Mouse (Mus musculus) spleen, postnatal 14 days (tissue): Measurements from ENCODE around the gene Pecr.
"Not testable (repeated sequence)": the region's sequence is repeated elsewhere in the genome, so short reads cannot be mapped to it uniquely, and the experiment has no call there.

ENCODE experiments used
- DNase-seq, 2 experiments: peaks; one replicate each; pipeline ENCODE4 v3.0.0; 2021 to 2022; ENCODE audit warnings: low spot score in 2 of 2

Gene Pecr

DNA sequence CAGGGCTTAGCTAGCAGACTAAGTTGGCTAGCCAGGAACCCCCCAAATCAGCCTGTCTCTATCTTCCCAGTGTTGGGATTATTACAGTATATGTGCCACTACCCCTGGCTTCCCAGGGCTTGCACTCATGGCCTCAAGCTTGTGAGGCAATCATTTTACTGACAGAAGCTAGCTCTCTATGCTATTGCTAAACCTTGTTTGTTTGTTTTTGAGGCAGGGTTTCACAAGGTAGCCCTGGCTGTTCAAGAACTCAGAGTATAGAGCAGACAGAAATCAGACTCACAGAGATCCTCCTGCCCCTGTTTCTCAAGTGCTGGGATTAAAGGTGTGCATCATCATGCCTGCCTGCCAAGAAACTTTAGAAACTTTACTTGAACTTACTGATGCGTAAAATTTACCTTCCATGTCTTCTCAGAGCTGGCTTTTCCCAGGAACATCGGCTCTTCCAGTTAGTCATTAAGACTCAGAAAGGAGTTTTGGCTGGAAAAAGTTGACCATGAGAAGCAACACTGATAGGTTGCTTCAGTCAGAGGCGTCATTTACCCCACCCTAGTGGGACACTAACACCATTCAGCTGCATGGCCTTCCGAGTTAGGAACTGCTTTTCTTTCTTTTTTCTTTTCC, 4.5 kb upstream of the Pecr start:
- no peak for DNase-seq

DNA sequence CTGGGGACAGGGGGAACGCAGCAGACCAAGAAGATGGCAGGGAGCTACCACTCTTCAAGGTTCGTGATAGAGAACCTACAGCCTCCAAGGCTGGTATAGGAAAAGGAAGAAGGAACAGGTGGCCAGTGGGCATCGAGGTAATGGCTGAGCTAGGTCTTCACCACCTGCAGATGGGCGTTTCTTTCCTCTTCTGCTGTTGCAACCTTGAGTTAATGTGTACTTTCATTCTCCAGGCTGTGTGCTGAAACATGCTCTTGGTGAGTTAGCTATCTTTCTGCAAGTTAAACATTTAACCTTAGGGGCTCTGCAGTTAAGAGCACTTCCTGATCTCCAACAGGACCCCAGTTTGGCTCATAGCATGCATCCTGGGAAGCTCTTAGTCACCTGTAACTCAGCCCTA, 3.8 kb upstream of the Pecr start:
- no peak for DNase-seq

DNA sequence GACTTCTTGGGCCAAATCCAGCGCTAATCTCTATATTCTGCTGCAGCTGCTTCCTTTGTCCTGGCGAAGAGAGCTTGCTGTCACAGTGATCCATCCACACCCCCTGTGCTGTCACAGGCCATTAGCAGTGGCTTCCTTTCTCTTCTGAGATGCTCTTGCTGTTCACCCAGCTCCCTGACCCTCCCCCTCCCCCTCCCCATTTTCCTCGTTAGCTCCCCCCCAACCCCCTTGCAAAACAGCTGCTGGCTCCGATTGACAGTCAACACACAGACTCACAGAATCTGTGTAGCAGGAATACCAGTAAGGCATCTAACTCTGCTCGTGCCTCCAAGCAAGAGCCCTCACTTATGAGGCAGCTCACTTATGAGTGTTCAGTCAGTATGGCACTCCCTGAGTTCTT, 2.8 kb upstream of the Pecr start:
- DNase-seq: no peak

DNA sequence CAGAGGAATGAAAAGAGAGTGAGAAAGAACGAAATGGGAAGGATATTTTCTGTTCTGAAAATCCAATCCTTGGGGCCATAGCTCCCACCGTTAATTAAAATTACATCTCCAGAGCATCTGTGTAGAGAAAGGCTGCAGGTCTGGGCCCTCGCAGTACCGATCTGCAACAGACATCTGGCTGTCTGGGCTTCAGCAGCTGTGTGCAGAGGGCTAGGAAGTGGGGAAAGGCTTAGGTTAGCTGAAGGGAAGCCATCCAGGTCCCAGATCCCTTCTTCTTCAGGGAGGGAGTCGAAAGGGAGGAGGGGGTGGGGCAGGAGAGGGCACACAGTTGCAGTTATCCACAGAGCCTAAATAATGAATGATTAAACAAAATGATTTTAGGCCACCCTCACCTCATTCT, 425 bp upstream of the Pecr start:
- no peak for DNase-seq

DNA sequence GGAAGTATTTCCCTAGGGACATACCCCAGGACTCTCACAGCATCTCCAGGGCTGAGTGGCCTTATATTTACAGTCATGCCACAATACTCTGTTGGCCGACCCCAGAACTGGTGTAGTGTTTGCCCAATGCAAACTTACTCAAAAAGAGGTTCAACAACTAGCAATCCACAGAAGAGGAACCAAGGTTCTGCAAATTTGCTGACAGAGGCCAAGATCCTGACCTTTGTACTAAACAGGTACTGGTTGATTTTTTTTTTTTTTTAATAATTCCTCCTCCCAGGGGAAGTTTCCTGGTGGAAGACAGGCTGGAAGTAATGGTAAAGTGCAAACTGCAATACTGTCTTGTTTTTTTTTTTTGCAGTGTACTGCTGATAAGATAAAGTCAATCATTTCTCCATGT, 1.5 kb downstream of the Pecr start:
- no peak for DNase-seq

DNA sequence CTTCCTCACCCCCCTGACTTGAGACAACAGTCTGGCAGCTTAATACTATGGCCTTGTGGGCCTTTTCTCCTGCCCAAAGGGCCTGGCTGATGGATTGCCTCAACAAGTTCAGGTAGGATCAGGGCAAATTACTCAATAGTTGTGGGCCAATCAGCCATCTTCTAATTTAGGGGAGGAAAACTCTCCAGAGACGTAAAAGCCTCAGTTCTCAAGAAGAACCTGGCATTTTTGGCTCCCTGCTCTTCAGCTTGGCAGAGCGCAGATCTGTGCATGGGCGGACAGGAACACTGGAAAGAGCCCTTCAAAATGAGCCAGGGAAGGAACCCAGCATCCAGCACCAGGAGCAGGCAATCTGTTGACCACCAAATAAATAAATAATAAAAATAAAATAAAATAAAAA, 6.0 kb downstream of the Pecr start:
- DNase-seq: no peak

DNA sequence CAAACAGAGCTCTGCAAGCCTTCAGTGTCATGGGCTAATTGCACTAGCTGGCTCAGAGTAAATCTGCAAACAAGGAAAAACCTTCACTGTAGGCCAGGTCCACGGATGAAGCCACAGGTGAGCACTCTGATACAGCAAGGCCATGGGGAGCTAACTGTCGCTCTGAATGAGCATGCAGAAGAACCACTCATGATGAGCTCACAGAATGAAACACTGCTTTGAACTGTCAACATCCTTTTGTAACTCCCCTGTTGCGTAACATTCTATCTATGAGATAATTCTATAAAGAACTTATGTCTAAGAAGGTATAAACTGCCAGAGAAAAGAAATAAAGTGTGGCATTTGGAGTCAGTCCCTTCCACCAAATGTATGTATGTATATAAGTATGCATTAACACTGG, 21.0 kb downstream of the Pecr start:
- no peak for DNase-seq

DNA sequence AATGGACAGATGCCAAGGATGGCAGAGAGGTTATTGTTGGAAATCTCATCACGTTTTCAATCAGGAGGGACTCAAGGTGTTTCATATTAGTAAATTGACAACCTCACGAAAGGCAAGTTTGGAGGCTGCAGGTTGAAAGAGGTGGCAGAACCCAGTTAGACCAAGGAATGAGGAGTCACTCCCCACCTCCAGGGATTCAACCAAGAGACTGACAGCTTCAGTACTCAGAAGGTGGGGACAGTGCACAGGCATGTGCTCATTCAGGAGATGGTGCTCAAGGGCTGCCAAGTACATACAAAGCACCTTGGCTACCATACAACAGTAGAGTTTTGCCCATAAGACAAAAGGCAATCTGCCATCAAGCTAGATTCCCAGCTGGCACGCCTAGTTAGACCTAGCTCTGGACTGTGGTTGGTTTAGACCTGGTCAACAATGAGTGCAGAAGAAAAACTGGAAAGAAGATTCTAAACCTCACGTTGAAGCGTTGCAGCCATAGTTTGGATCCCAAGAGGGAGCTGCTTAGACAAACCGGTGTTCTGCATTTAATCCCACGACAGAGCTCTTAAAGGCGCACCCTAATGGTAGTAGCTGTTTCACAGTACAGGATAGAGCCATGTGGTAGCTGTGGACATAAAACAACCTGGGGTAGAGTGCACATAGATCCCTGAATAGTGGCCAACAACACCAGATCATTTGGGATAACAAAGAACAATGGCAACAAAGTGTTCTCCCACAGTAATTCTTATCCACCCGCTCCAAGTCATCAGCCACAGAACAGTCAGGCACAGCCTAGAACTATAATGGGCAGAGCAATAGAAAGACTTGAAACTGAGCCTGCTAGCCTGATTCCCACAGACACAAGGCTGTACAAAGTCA, 27.5 kb downstream of the Pecr start:
- no peak for DNase-seq

DNA sequence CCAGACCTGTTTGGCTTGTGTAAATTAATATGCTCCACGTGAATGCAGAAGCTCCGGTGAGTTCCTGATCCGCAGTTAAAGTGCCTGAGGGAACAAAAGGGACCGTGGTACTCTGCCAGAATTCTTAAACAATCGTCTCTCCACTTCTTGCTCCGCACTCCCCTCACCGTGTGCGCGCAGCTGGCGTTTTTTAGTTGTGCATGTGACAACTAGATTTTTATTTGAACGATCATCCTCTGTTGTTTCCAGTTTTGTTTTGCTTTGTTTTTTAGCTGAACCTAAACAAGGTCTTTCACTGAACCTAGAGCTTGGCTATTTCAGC, 28.3 kb downstream of the Pecr start:
- no peak for DNase-seq

DNA sequence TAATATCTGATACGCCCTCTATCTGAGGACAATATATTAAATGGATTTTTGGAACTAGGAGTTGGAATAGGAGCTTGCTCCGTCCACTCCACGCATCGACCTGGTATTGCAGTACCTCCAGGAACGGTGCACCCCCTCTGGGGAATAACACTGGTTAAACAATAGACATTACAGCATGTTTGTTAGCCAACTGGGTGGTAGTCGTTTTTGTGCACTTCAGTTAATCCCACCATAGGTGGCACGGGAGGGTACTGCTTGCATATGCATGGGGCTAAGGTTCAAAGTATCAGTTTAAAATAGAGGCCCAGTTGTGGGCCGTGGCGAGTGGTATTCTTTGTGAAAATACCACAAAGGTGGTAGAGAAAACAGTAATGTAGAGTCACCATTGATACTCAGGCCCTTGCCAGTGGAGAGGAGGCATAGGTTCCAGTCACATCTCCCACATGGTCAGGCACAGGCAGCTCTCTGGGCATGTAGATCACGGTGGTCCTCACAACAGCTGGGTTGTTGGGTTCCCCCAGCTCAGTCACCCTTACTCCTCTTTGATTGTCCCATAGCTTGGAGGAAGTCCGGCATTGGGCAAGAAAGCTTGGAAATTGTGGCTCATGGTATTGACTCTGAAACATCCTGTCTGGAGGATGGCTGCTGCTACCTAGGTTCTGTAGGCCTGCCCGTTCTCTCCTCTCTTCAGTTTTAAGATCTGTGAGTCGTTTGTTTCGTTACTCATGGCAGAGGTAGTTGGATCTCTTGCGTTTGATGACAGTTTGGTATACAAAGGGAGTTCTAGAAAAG, 28.9 kb downstream of the Pecr start:
- peak in 1 of 2 experiments; percentile 35 for DNase-seq

DNA sequence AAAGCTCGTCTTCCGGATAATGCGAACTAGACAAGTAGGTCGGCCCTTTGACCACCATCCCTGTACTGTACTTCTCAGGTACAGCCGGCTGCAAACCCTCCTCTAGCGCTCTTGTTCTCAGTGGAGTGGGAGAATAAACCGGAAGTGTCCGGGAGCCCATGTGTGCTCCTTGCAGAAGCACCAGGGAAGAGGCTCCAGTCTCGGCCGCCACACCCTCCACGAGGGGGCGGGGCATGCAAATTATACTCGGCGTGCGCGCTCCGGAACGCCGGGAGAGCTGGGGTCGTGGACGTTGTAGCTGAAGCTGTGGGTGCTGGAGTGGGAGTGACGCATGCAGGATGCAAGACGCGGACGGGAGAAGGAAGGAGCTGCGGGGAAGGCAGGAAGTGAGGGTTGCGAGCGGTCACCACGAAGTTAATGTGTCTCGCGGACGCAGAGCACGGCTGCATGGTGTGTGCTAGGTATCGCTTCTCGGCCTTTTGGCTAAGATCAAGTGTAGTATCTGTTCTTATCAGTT, 29.5 kb downstream of the Pecr start:
- peak; percentile 61 to 75 for DNase-seq

DNA sequence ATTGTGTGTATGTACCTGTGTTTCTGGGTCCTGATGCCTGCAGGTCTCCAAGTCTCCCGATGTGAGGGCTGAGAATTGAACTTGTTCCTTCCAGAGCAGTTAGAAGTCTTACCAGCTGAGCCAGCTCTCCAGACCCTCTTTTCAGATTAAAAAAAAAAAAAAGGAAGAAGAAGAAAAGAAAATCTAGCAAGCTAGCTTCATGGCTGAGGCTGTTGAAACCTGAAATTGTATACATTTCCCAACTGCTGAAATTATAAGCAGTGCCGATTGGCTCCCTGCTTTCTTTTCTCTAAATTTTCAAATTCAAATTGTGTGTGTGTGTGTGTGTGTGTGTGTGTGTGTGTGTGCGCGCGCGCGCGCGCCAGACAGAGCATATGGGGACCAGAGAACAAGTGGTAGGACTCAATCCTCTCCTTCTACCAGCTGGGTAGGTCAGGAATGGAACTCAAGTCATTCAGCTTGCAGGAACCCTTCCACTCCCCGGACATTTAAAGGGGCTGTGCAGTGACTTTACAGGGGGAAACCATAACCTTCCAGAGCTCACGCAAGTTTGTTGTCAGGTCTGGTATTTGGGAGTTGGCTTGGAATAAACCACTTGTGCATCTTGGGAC, 30.1 kb downstream of the Pecr start:
- no peak for DNase-seq

DNA sequence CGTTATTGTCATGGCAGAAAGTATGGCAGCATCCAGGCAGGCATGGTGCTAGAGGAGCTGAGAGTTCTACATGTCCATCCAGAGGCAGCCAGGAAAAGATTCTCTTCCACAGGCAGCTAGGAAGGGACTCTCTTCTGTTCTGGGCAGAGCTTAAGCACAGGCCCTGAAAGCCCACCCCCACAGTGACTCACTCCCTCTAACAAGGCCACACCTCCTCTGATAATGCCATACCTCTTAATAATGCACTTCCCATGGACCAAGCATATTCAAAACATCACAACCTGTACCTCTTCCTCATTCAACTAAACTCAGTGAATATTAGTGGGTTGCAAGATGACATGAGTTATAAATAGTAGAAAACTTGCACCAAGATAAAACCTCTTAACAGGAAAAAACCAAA, 32.3 kb downstream of the Pecr start:
- no peak for DNase-seq

DNA sequence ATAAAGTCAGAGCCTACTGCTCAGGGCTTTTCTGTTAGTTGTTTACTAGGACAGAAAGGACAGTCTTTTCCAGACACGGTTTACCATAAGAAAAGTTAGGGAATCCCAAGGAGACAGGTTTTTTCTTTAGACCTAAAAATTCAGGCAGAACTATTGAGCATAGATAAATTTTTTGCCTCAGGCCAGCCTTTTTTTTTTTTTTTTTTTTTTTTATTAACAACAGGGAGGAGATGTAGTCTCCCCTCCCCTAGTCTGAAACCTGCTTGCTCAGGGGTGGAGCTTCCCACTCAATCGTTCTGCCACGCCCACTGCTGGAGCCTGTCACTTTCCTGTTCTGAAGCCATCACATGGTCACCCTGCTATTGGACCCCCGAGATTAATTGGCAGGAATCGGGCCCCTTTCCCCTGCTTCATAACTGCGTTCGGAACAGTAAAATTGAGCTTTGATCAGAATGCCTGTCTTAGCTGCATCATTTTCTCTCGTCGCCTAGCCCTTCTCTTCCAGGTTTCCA, 35.8 kb downstream of the Pecr start:
- not testable (repeated sequence) for DNase-seq

DNA sequence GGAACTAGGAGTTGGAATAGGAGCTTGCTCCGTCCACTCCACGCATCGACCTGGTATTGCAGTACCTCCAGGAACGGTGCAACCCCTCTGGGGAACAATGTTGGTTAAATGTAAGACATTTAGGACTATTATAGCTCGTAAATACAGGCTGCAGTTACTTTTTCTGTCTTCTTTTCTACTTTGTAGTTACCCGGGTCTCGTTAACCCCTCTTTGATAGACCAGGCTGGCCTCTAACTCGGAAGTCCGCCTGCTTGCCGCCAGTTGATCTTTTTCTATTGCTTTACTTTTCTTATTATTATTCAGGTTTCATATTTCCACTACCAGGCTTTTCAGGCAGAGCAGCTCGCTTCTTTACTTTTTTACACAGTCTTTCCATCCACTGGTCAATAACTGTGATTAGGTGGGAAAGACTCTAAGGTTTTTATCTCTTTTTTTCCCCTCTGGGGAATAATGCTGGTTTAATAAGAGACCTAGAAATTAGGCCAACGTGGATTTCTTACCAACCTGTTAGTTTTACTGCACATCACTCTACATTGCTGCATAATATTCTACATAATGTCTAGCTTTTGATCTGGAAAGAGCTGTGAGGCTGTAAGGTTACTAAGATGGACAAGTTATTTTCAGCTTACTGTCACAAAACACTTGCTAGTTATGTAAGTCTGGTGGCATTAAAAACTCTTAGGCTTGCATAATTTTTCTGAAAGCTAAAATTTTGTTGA, 39.6 kb downstream of the Pecr start:
- no peak for DNase-seq

DNA sequence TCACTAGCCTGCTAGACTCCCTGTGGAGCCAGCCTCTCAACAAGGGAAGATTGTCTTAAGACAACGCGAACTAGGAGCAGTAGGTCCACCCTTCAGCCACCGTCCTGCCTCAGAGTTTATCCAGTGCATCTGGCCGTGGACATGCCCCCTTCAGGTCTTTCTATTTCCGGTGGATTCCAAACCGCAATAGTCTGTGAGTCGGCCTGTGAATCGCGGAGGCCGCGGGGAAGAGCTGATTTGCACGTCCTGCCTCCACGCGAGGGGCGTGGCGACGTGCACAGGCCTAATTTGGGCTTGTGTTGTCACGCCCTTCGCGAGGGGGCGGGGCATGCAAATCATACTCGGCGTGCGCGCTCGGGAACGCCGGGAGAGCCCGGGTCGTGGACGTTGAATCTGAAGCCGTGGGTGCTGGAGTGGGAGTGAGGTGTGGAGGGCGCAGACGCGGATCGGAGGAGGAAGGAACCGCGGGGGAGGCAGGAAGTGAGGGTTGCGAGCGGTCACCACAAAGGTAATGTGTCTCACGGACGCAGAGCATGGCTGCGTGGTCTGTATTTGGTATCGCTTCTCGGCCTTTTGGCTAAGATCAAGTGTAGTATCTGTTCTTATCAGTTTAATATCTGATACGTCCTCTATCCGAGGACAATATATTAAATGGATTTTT, 40.3 kb downstream of the Pecr start:
- peak; percentile 87 to 92 for DNase-seq

DNA sequence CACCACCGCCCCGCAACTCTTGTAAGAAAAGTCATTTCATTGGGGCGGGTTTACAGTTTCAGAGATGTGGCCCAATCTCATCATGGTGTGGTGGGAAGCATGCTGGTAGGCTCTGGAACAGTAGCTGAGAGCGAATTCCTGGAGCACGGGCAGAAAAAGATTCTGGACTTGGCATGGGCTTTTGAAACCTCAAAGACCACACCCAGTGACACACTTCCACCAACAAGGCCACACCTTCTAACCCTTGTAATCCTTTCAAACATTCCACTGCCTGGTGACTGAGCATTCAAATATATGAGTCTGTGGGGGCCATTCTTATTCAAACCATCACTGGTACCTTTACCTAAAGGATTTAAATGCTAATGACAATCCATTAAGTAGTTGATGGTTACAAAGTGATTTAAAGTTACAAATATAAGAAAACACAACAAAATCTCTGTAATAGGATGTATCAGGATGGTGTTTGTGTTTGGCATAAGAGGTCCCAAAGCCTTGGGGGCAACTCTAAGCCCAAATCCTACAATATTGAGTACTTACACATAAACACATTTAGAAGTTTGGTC, 41.5 kb downstream of the Pecr start:
- DNase-seq: no peak

DNA sequence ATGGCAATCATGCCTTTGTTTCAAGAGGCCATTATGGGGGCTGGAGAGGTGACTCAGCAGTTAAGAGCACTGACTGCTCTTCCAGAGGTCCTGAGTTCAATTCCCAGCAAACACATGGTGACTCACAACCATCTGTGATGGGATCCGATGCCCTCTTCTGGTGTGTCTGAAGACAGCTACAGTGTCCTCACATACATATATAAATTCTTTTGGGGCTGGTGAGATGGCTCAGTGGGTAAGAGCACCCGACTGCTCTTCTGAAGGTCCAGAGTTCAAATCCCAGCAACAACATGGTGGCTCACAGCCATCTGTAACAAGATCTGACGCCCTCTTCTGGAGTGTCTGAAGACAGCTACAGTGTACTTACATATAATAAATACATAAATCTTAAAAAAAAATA, 45.0 kb downstream of the Pecr start:
- DNase-seq: not testable (repeated sequence)

DNA sequence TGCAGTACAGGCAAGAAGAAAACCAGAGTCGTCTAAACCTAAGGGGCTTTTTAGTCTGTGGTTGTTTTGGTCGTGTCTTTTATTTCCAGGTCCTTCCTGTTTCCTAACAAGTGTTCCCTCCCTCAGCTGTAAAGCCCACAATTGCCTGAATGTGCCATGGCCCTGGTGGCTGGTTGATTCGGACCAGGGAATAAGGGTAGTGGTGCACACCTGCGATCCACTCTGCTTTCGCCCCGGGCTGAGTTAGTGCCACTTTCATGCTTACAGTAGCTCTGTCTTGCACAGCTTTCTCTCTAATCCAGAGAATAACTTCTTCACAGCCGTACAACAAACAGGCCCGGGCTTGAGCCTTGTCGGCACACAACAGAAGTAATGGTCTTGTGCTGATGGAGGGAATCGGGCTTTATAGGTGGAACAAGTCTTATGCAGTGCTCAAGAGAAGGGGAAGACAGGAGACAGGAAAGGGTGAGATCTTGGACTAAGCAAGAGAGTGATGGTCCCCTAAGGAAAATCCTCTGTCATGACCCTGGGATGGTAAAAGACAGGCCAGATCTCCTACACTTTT, 46.0 kb downstream of the Pecr start:
- DNase-seq: no peak
